Mouse (Mus musculus) left cerebral cortex, adult 8-10 months (tissue): ENCODE measurements at regions not wholly inside any gene's neighbourhood (a gene's known extent, or its start where the extent isn't known, plus 50 kb on each side); places are given as distances from the start of the nearest gene placed in this dataset.

Experiments used
- DNase-seq, 2 experiments: peaks; one replicate each; pipeline ENCODE4 v3.0.0; 2022; ENCODE audit warnings: low spot score in 2 of 2

- no peak for DNase-seq
These were observed 371.4 kb upstream of the Eda2r start for GRCm38 (mm10) chrX:97748251-97749016.

- no peak for DNase-seq
These were observed 367.3 kb upstream of the Eda2r start for GRCm38 (mm10) chrX:97744356-97744755.

- DNase-seq: no peak
These were observed 347.5 kb upstream of the Eda2r start for GRCm38 (mm10) chrX:97724537-97724936.

GRCm38 (mm10) chrX:97707851-97708250, 330.8 kb upstream of the Eda2r start:
- DNase-seq: no peak

GRCm38 (mm10) chrX:97658726-97659125, 281.7 kb upstream of the Eda2r start:
- no peak for DNase-seq

- DNase-seq: peak in 1 of 2 experiments; percentile 6
These were observed 274.7 kb upstream of the Eda2r start for GRCm38 (mm10) chrX:97651601-97652290.
